Mouse (Mus musculus) neural tube, embryonic 10.5 days (tissue): ENCODE measurements around the gene Zfp36.

Experiments
- DNase-seq: peaks from one replicate; pipeline ENCODE4 v3.0.0-alpha.2; 2017; ENCODE audit warnings: low spot score; ENCODE audit errors: extremely low spot score

Gene Zfp36

DNA sequence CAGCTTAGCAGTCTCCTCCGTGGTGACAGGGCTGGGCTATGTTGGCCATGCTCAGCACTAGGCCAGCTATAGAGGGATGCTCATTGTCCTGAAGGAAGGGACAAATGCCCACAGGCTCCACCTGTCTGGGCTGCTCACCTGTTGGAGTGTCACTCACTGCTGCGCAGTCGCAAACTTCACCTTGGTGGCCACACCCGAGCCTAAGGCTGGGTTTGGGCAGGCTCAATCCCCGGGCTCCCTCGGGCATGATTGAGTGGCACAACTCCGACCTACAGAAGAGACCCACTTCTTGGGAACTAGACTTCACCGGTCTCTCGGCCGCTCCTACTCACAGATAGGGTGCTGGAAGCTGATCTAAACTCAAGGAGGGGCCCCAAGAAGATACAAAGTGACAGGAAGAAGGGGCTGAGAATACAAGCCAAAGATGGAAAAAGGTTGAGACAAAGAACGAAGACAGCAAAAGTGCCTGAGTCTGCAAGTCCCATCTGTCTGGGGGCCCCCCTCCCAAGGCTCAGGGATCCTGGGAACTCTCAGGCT lies 9.0 kb downstream of the Zfp36 start:
- DNase-seq = no peak

DNA sequence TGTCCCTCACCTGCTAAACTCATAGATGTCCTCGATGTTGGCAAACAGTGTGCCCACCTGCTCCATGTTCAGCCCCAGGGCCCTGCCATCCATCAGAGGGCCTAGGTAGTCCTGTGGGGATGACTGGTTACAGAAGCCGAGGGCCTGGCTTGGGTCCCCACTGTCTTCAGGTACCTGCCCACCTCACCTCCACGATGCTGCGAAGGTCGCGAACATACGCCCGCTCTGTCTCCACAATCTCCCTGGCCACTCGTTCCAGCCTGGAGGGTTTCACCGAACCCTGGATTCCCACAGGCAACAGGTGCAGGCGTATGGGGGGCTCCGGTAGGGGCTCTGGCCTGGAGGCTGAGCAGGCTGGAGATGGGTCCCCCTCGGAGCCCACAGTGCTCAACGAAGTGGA lies 10.0 kb downstream of the Zfp36 start:
- no peak for DNase-seq

DNA sequence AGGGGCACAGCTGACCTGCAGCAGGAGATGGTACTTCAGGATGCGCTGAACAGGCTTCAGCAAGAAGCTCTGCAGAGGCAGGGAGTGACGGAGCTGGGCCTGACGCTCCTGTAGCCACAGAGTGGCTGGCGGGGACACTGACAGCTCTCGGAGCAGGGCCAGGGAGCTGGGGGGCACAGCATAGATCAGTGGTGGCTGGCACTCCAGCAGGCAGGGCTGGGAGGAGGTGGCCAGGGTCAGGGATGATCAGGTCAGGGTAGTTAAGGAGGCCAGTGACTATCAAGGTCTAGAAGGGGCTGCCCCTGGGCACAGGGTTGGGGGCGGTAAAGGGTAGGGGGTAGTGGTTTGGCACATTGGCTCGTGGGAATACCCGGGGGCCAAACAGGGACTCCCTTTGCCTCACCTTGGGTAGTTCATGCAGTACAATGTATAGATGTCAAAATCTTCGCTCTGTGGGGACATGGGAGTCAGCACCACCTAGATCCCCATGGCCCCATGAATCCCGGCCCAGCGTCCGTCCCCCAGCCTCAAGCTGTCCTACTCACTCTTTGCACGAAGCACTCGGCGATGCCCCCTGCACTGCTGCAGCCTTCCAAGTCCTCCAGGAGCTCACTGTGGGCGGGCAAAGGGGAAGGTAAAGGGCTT lies 11.7 kb downstream of the Zfp36 start:
- no peak for DNase-seq

DNA sequence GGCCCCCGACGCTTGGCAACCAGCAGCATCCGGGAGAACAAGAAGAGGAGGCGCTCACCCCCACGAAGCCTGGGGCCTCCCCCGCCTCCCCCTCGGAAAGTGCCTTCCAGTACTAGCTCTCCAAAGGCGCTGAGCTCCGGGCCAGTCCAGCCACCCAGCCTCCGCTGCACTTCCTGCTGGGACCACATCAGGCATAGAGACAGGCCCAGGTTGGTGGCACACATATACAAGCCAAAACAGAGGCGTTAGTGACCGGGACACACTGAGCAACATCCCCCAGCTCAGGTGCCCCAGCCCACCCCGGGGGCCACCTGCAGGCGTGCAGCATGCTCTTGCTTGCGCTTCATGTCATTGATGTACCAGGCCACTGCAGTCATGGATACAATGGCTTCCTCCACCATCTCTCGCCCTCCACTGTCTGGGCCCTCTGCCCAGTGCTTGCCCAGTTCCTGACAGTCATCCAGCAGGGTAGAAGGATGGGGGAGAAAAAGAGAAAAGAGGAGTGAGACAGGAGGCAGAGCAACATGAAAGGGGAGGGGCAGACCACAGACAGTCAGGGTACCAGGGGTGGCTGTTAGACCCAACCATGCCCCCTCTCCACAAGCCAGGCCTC lies 12.3 kb downstream of the Zfp36 start:
- no peak for DNase-seq

DNA sequence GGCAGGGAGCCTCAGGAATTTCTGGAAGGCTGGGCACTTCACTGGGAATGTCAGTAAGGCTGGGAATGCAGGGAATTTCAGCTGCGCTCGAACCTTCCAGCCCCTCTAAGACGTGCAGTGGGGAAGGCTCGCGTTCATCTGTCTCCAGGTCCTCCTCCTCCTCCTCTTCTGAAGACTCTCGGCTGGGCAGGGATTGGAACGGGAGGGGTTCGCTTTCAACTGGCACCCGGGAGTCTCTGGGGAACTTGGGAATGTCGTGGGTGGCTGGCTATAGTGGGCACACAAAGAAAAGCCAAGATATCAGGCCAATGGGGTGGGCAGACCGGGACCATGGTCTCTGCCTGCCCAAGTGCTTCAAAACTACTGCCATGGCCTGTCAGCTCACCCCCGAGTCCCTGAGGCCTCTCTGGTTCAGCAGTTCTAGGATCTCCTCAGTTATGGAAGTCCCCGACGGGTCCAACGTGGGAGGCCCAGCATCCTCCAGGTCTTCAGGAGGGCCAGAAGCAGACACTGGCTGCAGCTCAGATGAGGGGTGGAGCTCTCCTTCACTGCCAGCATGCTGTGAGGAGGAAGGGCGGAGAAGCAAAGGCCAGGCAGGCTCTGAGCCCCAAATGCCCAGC lies 17.5 kb downstream of the Zfp36 start:
- DNase-seq = no peak

DNA sequence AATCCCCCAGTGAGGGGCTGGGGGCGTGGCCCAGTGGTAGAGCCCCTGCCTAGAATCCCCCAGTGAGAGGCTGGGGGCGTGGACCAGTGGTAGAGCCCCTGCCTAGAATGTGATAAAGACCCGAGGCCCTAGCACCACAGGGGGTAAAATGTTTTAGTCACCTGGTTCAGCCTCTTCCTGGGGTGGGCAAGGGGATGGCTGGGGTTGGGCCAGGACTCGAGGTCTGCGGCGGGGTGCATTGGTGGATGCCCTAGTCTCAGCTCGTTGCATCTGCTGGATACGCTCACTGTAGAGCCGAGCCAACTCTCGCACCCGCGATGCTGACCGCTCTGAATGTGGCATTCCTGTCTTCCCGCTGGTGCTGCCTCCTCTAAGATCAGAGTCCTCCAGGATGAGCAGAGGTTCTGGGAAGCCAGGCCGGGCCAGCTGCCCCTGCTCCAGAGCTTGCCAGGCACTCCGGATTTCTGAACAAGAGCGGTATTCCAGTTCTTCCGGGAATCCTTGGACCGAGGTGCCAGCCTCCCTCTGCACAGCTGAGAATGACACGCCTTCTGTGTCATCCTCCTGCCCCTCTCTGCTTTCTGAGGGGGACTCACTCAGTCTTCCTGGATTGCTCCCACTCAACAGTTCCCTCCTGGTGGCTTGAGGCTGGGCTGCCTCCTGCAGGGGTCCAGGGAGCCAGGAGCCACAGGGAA lies 18.3 kb downstream of the Zfp36 start:
- no peak for DNase-seq

DNA sequence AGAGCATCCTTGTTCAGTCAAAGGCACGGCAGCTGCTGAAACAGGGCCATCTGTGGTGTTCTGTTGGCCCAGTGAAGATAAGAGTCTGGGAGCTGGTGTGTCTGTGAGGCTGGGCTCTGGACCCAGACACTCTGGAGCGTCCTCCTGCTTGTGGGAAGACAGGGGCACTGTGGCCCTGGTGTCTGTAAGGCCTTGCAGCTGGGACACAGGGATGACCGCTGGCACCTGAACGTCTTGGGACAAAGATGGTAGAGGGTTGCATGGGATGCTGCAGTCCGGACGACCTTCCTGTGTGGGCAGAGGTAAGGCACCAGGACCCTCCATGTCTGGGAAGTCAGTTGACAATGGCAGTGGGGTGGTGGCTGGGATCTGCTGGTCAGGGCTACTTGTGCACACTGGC lies 19.8 kb downstream of the Zfp36 start:
- no peak for DNase-seq

DNA sequence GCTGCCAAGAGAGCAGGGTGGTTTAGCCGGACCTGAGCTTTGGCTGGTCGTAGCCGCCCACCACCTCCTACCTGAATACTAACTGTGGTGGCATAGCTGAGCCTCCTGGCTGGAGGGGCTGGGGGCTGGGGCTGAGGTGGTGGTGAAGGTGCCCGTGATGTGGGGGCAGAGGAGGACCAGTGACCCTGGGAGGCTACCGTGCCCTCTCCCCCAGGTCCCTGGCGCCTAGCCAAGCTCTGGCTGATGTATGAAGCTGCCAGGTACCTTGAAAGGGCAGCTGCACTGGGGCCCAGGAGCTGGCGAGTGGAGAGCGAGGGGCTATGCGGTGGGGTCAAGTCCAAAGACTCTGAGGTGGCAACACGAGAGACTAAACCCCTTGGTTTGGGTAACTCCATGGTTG lies 20.2 kb downstream of the Zfp36 start:
- no peak for DNase-seq

DNA sequence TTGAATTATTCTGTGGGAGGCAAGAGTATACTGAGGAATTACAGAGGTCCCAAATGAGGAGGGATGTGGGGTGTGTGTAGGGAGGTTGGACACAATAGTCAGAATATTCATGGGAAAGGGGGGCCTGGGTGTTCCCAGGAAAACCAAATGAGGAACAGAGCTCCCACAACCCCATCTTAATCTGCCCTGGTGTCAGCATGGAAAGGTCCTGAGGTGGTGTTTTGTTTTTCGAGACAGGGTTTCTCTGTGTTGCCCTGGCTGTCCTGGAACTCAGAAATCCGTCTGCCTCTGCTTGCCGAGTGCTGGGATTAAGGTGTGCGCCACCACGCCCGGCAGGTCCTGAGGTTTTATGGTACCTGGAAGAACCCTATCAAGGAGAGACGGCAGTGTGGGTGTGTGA lies 21.6 kb downstream of the Zfp36 start:
- no peak for DNase-seq

DNA sequence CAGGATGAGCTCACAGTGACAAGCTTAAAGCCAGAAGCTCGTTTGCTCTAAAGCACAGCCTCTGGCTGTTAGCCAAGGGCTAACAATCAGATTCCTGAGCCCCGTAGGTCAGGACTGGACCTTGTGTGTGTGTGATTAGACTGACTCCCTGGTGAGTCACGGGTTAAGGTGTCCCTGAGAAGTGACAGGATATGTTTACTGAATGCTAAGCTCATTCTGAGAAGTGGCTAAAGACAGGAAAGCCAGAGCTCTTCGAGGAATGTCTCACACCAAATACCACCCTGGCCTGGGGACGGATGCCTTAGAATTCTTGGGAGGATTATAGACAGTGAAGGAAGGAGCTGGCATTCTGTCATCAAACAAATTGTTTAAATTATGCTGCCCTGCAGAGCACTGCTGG lies 22.1 kb downstream of the Zfp36 start:
- no peak for DNase-seq

DNA sequence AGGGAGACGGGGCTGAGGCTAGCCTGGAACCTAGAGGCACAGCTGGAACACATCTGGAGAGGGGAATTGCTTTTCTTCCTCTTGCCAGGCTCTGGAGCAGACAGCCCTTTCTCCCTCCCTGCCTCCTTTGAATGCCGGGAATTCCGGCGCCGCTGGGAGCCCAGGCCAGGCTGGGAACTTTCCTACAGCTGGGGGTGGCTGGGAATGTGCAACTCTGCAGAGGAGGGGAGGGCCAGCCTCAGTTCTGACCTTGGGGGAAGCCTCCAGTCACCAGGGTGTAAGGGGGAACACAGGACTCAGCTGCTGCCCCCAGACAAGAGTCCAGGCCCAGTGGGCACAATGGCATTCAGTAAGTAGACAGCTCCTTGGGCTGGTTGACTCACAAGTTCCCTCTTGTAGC lies 23.1 kb downstream of the Zfp36 start:
- DNase-seq = peak; percentile 54

DNA sequence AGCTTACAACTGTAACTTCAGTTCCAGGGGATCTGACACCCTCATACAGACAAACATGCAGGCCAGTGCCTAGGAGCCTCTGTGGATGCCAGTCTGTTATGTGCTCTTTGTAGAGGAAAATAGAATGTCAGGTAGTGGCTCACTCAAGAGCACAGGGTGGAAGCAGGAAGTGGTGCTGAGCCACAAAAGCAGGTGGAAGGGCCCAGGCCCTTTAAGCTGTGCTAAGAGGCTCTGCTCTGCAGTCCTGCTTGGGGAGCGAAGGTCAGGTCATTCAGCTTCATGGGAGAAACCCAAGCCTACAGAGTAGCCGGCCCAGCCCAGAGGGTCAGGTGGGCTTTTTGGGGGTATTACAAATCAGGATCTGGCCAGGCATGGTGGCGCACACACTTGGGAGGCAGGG lies 24.8 kb downstream of the Zfp36 start:
- no peak for DNase-seq

DNA sequence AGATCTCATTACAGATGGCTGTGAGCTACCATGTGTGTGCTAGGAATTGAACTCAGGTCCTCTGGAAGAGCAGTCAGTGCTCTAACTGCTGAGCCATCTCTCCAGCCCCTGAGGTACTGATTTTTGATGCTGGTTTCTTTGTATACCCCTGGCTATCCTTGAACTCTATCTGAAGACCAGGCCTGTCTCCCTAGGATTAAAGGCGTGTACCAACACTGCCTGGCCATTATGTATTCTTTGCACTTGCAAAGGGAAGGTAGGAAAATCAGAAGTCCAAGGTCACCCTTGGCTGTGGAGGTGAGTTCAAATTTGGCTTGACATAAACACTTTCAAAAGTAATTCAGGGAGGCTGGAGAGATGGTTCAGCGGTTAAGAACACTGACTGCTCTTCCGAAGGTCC lies 25.5 kb downstream of the Zfp36 start:
- DNase-seq = no peak

DNA sequence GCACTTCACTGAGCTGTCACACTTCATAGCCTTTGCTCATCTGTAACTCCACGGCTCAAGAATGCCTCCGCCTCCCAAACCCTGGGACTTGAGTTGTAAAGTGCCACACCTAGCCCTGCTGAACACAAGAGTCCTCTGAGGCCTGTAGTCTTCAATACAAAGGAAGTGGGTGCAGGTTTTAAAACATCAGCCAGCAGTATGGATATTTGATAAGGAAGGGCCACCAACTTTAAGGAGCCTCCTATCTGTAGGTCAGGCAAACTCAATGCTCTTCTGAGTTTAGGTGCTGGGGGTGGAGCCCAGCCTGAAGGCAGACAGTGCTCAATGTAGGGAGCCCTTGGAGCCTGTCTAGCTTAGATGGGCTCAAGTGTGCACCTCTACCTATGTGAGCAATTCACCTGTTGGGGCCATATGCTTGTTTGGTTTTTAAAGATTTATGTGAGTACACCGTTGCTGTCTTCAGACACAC lies 25.9 kb downstream of the Zfp36 start:
- no peak for DNase-seq

DNA sequence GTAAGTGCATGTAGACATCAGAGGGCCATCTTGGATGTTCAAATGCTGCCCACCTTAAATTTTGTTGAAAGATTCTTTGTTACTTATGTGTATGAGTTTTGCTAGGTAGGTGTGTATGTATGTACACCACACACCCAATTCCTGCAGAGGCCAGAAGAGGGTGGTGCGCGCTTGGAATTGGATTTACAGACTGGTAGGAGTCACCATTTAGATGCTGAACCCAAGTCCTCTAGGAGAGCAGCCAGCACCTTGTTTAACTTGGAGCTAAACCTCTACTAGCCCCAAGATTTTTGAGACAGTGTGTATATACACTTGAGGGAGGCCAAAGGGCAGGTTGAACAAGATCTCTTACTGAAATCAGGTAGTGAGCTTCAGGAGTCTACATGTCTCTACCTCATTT lies 26.8 kb downstream of the Zfp36 start:
- DNase-seq = no peak

DNA sequence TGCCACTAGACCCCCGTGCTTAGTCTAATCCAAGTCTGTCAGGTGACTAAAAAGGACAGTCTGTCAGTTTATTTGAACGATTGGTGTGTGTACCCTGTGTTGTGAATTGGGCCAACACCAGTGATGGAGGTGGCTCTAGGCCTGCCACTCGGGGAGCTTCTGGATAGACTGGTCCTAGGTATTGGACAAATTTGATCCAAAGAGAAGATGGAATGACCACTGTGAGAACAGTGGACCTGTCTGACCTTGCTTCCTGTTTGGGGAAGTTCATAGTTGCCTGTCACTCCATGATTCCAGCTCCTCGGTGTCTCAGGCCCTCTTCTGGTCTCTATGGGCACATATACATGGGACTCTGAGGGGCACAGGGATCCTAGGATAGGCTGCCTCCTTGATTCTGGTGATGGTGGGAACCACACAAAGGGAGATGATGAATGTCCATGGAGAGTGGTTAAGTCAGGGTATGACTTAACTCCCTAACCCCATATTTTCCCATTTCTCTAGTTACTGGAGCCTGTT lies 28.3 kb downstream of the Zfp36 start:
- DNase-seq = no peak

DNA sequence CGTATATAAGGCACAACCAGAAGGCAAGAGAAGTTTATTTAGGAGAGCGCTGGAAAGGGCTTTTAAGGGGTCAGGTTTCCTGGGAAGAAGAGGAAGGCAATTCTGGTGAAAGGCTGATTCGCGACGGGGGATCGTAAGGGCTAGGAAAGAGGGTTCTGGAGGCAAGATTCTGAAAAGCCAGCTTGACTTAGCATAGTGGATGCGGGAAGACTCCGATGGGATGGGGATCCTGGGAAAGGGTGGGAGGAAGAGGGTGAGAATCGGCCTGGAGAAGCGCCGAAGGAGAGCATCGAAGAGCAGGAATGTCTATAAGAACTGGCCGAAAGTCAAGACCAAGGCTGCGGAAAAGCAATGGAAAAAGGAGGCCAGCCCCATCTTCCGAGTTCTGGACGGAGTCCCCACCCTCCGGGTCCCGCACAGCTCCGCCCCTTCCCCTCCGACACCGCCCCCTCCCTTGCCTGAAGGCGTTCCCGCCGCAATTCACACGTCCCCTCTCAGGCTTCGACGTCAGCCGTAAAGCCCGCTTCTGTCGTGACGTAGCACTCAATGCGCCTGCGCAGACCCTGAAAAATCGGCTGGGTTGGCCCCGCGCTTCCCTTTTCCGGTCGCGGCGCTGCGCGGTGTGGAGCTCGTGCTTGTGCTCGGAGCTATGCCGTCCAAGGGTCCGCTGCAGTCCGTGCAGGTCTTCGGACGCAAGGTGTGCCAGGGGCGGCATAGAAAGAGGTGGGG lies 29.7 kb downstream of the Zfp36 start, which contains the start of gene Rps16:
Gene Rps16, plus strand, starts transcription at position 498 of the 729 bp plus-strand sequence.
- DNase-seq = peak; percentile 99

DNA sequence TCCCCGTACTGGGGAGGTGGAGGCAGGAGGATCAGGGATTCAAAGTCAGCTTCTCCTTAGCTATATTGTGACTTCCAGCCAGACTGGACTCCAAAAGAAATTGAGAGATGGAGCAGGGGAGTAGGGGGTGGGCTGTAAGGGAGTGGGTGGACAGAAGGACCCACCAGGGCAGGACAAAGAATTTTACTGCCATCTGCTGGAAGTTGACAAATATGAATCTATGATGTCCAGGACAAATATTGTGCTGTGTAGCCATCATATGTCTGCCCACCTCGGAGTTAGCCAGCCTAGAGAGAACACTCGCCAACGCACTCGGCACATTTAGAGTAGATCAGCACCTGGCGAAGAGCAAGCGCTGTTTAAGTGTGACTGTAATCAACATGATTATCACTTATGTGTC lies 31.5 kb downstream of the Zfp36 start:
- no peak for DNase-seq

DNA sequence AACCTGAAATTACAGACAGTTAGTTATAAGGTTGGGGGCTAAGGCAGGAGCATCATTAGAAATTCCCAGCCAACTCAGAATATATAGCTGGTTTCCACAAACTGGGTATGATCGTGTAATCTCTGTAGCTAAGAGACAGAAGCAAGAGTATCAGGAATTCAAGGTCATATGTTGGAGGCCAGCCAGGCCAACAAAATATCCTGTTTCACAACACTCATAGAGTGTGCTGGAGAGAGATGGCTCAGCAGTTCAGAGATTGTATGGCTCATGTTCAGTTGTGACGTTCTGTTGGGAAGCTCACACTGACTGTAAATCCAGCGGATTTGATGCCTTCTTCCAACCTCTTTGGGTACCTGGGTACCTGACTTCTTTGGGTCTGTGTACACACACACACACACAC lies 32.3 kb downstream of the Zfp36 start:
- no peak for DNase-seq

DNA sequence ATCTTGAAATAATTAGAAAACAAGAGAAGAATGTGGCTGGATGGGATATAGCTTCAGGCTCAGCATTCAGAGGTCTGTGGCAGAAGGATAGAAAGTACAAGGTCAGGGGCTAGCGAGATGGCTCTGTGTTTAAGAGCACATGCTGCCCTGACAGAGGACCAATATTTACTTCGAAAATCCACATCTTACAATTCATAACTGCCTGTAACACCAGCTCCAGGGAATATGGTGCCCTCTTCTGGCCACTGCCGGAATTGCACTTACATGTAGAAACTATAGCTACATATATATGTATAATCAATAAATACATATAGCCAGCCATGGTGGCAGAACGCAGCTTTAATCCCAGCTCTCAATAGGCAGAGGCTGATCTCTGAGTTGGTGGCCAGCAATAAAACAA lies 35.4 kb downstream of the Zfp36 start:
- peak; percentile 89 for DNase-seq

DNA sequence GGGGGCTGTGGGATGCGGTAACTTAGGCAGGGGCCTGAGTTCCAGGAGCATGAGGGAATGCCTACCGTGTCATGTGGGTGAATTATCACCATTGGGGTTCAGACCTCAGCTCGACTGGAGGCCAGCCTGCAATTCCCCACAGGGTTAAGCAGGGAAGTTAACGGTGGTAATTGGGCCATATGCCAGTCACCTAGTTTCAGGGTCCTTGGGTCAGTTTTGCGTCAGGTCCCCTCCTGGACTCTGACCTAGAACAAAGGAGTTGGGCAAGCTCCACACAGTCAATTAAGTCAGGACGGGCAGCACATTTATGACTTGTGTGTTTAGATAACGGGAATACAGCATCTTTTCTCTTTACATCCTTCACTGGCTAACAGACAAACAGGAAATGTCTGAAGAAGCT lies 38.7 kb downstream of the Zfp36 start:
- no peak for DNase-seq
